Mouse (Mus musculus): Measurements from ENCODE around the gene Trpv2. TPM values are rescaled to one million over a fixed set of nuclear protein-coding genes. Genes with fewer than 3 reads are reported as not detected.

The Trpv2 gene
- polyA plus RNA-seq, 1 experiment from 2014 or later: 3.4 TPM

DNA sequence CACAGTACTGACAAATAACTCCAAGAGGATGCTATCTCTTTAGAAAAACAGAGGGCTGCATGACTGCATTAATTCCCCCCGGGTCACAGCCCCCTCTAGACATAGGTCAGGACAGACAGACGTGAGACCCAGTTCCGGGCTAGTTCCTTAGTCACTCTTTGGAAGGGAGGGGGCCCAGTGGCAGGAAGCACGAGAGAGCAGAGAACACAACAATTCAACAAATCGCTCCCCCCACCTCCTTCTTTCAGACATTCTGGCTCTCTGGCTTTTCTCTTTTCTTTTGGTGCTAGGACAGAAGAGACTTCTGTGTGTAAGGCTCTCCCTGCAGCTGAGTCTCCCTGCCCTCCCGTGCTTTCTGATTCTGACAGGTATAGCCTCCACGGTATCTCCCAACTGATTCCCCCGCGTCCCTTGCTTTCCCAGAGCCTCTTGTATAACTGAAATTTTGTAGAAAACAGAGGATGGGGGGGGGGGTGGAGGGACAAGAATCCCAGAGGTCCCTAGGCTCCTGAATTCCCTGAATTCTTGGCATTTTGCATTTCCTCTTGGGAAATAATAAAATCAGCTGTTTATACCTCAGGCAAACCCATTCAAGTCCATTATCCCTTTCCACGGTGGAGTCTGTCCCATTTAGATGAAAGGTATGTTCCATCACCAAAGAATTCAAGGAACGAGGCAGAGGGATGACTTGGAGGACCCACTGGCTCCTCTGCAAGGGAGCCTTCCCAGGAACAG lies 62.0 kb downstream of the Trpv2 start:
- no peaks in the 10 kb centered on the region for H3K9me3 ChIP-seq
- peak overlapping the region; percentile 88 for H3K27ac ChIP-seq (replicated peaks)
- peaks cover 3% of the 10 kb centered on the region; the same call in 1 of the 2 replicates for H3K36me3 ChIP-seq
- H3K9ac ChIP-seq: peak overlapping the region; percentile 58
- H3K4me1 ChIP-seq: peaks cover 77% of the 10 kb centered on the region
- 40% methylated on average over 11 of the region's 11 CpGs for WGBS
- ATAC-seq (ENCODE audit: extremely low read depth, insufficient number of reproducible peaks, low FRiP score, low TSS enrichment): no peak
- peak overlapping the region; percentile 44 for H3K4me2 ChIP-seq
- H3K4me3 ChIP-seq: no peak overlapping the region
- H3K27me3 ChIP-seq (replicated peaks): no peaks in the 10 kb centered on the region

DNA sequence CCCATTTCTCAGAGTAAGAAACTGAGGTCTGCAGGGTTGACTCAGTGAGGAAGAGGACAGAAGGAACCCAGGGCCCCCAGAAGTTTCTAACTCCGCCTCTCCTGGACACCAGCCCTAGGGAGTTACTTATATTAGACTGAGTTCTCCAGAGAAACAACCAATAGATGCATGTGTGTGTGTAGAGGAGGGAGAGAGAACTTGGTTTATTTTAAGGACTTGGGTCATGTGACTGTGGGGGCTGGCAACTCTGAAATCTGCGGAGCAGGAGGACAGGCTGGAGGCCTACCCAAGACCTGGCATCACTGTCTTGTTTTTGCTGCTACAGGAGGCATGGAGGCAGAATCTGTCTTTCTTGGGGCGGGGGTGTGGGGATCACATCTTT lies 62.5 kb downstream of the Trpv2 start:
- H3K36me3 ChIP-seq: peaks cover 3% of the 10 kb centered on the region; the same call in 1 of the 2 replicates
- peak overlapping the region; percentile 88 for H3K27ac ChIP-seq (replicated peaks)
- no peaks in the 10 kb centered on the region for H3K9me3 ChIP-seq
- H3K27me3 ChIP-seq (replicated peaks): no peaks in the 10 kb centered on the region
- H3K4me1 ChIP-seq: peaks cover 78% of the 10 kb centered on the region
- peak; percentile 33; the same call in 1 of the 2 replicates for ATAC-seq (ENCODE audit: extremely low read depth, insufficient number of reproducible peaks, low FRiP score, low TSS enrichment)
- peak overlapping the region; percentile 58 for H3K9ac ChIP-seq
- H3K4me2 ChIP-seq: peak overlapping the region; percentile 44
- 35% methylated on average over 3 of the region's 3 CpGs for WGBS
- no peak overlapping the region for H3K4me3 ChIP-seq

DNA sequence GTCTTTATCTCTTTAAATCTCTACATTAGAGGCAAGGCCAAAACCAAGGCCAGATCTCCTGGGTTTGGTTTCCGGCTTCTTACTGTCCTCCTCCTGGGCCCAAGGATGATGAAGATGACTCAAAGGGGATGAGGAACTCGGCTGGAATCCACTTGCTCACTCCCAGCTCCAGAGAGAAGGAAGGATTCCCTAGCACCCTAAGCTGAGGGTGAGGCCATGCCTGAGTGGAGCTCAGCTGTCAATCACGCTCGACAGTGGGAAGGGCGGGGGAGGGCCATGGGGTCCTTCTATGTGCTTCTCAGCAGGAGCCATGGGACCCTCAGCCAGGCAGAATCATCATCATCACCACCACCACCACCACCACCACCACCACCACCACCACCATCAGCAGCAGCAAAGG lies 63.1 kb downstream of the Trpv2 start:
- Histone ChIP-seq H3K4me2 (peak overlapping the region; percentile 44), H3K9ac (peak overlapping the region; percentile 55), H3K27me3 (replicated peaks) (no peaks in the 10 kb centered on the region), H3K36me3 (peaks cover 3% of the 10 kb centered on the region; the same call in 1 of the 2 replicates), H3K4me1 (peaks cover 84% of the 10 kb centered on the region), H3K9me3 (no peaks in the 10 kb centered on the region), H3K27ac (replicated peaks) (peak overlapping the region; percentile 88), H3K4me3 (no peak overlapping the region)
- ATAC-seq (ENCODE audit: extremely low read depth, insufficient number of reproducible peaks, low FRiP score, low TSS enrichment): no peak
- 61% methylated on average over 5 of the region's 5 CpGs for WGBS

DNA sequence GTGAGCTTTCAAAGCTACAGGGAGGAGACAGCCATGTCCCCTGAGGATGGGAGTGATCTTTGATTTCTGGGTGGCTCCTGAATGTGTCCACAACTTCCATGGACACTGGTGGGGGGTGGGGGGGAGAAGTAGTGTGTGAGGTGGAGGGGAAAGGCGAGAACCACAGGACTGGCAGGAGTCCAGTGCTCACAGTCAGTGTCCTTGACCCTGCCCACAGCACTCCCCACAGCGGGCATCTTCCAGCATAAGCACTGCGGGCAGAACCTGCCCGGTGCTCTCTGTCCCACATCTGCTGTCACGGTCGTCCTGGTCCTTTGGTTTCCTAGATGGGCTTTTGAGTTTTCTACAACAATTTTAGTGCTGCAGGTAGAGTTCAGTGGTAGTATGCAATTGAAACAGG lies 63.5 kb downstream of the Trpv2 start:
- Histone ChIP-seq H3K27ac (replicated peaks) (peak overlapping the region; percentile 88), H3K9ac (peak overlapping the region; percentile 55; the same call in 1 of the 2 replicates), H3K36me3 (peaks cover 1% of the 10 kb centered on the region; the same call in 1 of the 2 replicates), H3K4me3 (no peak overlapping the region), H3K4me1 (peaks cover 88% of the 10 kb centered on the region), H3K4me2 (no peak overlapping the region), H3K9me3 (no peaks in the 10 kb centered on the region), H3K27me3 (replicated peaks) (no peaks in the 10 kb centered on the region)
- WGBS: 75% methylated on average over 6 of the region's 6 CpGs
- no peak for ATAC-seq (ENCODE audit: extremely low read depth, insufficient number of reproducible peaks, low FRiP score, low TSS enrichment)

DNA sequence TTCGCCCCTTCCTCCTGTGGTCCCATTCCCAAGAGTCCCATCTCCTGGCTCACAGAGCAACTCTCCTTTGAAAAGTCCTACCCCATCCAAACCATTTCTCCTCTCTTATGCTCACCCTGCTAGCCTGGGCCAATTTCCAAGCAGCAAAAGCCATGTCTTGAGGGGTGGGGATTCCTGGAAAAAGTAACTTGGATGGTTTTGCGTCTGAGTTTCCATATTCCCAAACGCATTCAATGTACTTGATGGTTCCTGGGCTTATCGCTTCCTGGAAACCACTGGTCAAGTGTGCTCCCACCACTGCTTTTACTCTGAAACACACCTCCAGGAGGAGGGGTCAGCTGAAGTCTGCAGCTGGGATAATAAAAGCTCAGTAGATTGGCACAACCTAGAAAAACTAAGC lies 64.1 kb downstream of the Trpv2 start:
- Histone ChIP-seq H3K4me3 (no peak overlapping the region), H3K9me3 (no peaks in the 10 kb centered on the region), H3K27me3 (replicated peaks) (no peaks in the 10 kb centered on the region), H3K27ac (replicated peaks) (peak overlapping the region; percentile 88), H3K9ac (peak overlapping the region; percentile 44; the same call in 1 of the 2 replicates), H3K4me1 (peaks cover 94% of the 10 kb centered on the region), H3K36me3 (no peaks in the 10 kb centered on the region; the same call in 1 of the 2 replicates), H3K4me2 (no peak overlapping the region)
- 68% methylated on average over 4 of the region's 4 CpGs for whole genome bisulfite sequencing
- ATAC-seq (ENCODE audit: extremely low read depth, insufficient number of reproducible peaks, low FRiP score, low TSS enrichment): no peak

DNA sequence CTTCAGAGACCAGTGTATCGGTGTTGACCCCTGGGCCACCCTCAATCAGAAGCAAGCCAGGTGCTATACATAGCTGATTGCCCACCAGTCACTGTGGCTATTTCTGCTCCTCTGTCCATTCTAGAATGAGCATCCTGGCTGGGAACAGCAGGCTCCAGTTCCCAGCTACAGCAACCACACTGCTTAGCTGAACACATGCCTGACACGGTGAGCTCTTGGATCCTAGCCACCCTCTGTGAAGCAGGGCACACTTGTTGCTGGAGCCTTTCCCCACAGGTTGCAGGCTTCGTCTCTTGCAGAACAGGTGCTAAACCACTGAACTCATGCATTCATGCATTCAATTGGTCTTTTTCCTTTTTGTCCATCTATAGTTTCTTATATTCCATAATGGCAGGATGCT lies 66.1 kb downstream of the Trpv2 start:
- H3K9ac ChIP-seq: peak overlapping the region; percentile 41; the same call in 1 of the 2 replicates
- no peak for ATAC-seq (ENCODE audit: extremely low read depth, insufficient number of reproducible peaks, low FRiP score, low TSS enrichment)
- peaks cover 100% of the 10 kb centered on the region for H3K4me1 ChIP-seq

DNA sequence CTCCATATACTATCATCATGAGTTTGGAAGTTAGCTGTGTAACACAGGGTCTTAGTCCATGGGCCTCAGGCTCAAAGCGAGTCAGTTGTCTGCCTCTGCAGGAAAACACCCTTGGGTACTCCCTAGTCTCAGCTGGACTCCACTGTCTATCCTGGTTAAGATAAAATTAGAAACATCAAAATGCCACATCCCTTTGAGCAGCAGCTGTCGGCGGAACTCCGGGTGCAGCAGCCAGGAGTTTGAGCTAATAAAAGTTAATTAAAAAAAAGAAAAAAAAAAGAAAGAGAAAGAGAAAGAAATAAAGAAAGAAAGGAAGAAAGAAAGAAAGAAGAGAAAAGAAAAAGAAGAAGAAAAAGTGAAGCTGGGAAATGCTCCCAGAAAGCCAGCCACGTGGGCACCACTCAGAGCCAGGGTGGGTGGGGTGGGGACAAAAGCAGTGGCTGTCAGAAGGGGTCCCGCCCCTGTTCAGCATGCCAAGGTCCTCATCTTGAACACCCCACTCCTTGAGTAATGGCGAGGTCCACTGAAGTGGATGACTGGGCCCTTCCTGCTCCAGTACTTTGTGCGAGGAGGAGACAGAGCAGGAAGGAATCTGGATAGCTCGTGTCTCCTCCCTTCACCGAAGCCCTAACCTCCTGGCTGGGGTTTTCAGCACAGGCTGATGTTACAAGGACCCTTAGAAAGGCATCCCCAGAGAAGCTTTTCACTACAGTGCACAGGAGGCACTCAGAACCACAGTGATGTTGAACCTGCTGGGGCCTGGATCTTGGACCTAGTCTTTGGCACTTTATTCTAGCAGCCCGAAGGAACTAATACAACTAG lies 67.9 kb downstream of the Trpv2 start:
- H3K36me3 ChIP-seq: no peaks in the 10 kb centered on the region; the same call in 1 of the 2 replicates
- H3K27ac ChIP-seq (replicated peaks): peak overlapping the region; percentile 94
- H3K4me2 ChIP-seq: peak overlapping the region; percentile 32; the same call in 1 of the 2 replicates
- peaks cover 100% of the 10 kb centered on the region for H3K4me1 ChIP-seq
- H3K27me3 ChIP-seq (replicated peaks): no peaks in the 10 kb centered on the region
- no peaks in the 10 kb centered on the region for H3K9me3 ChIP-seq
- peak overlapping the region; percentile 70 for H3K9ac ChIP-seq
- ATAC-seq (ENCODE audit: extremely low read depth, insufficient number of reproducible peaks, low FRiP score, low TSS enrichment): no peak
- H3K4me3 ChIP-seq: no peak overlapping the region
- WGBS: 31% methylated on average over 11 of the region's 11 CpGs

More for the DNA sequence above, 66.1 kb downstream of the Trpv2 start:
- peak overlapping the region; percentile 12; the same call in 1 of the 2 replicates for H3K4me2 ChIP-seq
- H3K4me3 ChIP-seq: no peak overlapping the region
- H3K27ac ChIP-seq (replicated peaks): peak overlapping the region; percentile 88
- no peaks in the 10 kb centered on the region for H3K27me3 ChIP-seq (replicated peaks)
- no peaks in the 10 kb centered on the region for H3K9me3 ChIP-seq
- WGBS: 47% methylated on average over 3 of the region's 3 CpGs
- H3K36me3 ChIP-seq: no peaks in the 10 kb centered on the region; the same call in 1 of the 2 replicates

DNA sequence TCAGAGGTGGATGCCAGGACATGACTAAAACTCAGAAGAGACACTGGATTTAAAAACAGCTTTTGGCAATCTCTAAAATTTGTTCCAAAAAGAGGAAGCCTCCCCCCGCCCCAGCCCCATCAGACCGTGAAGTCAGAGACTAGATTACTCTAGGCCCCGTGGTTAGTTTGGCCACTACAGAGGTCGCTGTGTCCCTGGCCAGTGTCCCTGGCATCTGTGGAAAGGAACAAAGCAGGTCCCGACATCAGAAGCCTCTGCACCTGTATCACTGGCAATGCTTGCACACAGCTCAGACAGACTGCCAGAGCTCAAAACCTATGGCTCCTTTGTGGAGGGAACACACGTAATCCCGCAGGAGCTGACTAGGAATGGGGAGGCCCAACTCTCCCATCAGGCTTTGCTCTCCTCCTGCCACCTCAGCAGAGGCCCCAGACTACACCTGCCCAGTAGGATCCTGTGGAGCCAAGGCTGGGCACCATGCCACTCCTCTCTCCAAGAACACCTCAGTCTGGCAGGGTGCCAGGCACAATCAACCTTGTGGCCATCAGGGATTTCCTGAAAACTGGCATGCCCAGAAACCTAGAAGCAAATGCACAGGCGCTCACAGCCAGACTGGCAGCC lies 68.8 kb downstream of the Trpv2 start:
- Histone ChIP-seq H3K9me3 (no peaks in the 10 kb centered on the region), H3K9ac (peak overlapping the region; percentile 70), H3K4me1 (peaks cover 99% of the 10 kb centered on the region), H3K4me3 (no peak overlapping the region), H3K27me3 (replicated peaks) (no peaks in the 10 kb centered on the region), H3K27ac (replicated peaks) (peak overlapping the region; percentile 94), H3K36me3 (no peaks in the 10 kb centered on the region; the same call in 1 of the 2 replicates), H3K4me2 (peak overlapping the region; percentile 22)
- WGBS: 55% methylated on average over 8 of the region's 8 CpGs
- no peak for ATAC-seq (ENCODE audit: extremely low read depth, insufficient number of reproducible peaks, low FRiP score, low TSS enrichment)

DNA sequence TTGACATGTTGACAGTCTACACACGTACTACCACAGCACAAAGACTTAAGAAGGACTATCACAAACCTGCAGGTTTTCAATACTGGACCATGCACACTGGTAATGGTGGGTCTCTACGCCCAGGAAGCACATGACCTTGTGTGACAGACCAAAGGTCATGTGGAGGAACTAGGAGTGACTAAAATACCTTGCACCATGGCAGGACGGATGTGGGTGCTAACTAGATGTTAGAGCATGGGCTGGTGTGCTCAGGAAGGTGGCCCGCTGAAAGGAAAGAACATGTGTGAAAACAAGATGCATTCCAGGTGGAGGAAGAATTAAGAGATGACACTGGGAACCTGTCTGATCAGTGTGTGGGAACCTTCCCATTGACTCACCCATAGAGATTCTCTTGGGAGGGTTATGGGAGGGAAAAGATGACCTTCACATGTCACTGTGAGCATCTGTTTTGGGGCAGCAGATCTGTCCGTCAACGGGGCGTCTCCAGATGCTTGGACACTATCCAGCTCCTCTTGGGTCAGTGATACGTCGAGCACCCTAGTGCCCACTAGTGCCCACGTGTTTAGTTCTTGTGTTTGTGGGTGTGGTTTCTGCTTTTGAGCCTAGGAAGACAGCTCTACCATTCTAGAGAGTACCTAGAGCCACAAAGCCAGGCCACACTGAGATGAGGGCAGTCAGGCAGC lies 69.5 kb downstream of the Trpv2 start:
- WGBS: 50% methylated on average over 10 of the region's 10 CpGs
- Histone ChIP-seq H3K4me3 (no peak overlapping the region), H3K9me3 (no peaks in the 10 kb centered on the region), H3K27ac (replicated peaks) (peak overlapping the region; percentile 94), H3K9ac (peak overlapping the region; percentile 94), H3K27me3 (replicated peaks) (no peaks in the 10 kb centered on the region), H3K4me1 (peaks cover 92% of the 10 kb centered on the region), H3K4me2 (peak overlapping the region; percentile 91; the same call in 1 of the 2 replicates), H3K36me3 (no peaks in the 10 kb centered on the region; the same call in 1 of the 2 replicates)
- ATAC-seq (ENCODE audit: extremely low read depth, insufficient number of reproducible peaks, low FRiP score, low TSS enrichment): no peak

DNA sequence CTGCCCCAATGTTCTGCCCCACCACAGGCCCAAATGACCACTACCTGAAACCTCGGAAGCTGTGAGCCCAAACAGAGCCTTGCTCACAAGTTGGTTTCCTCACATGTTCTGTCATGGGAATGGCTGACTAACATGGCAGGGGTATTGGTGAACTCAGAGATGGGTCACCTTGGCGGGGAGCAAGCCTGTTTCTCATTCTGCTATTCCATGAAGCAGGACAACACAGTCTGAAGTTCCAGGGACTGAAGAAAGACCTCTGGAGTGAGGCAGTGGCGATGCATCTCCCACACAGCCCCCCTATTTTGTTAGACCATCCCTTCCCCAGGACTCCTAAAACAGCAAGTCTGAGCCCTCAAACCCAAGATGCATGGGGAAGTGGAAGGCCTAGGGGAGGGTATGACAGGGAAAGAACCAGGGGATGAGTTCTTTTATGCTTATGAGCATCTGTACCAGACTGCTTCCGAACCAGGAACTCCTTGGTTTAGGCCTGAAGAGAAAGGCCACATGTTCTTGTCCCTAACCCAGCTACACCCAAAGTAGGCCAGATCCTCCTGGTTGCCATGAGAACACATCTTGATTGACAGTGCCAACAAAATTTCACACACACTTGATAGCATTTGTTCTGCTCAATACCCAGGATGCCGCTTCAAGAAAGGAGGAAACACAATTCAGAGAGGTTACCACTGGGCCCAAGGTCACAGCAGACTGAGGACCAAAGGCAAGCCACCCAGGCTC lies 70.5 kb downstream of the Trpv2 start:
- Histone ChIP-seq H3K27me3 (replicated peaks) (no peaks in the 10 kb centered on the region), H3K27ac (replicated peaks) (peak overlapping the region; percentile 94), H3K4me2 (peak overlapping the region; percentile 91), H3K9me3 (no peaks in the 10 kb centered on the region), H3K4me3 (peak overlapping the region; percentile 89; the same call in 1 of the 2 replicates), H3K36me3 (no peaks in the 10 kb centered on the region; the same call in 1 of the 2 replicates), H3K4me1 (peaks cover 89% of the 10 kb centered on the region), H3K9ac (peak overlapping the region; percentile 94)
- WGBS: 75% methylated on average over 5 of the region's 5 CpGs
- ATAC-seq (ENCODE audit: extremely low read depth, insufficient number of reproducible peaks, low FRiP score, low TSS enrichment): no peak

Measured in heart, embryonic 13.5 days (tissue).